Mouse (Mus musculus) ES-Bruce4 (cell line): Measurements from ENCODE around the gene Kcnk12. TPM values are rescaled to one million over a fixed set of nuclear protein-coding genes. Genes with fewer than 3 reads are reported as not detected.
A peak's percentile ranks its signal among the peaks of the same experiment; 100 is the strongest.

Source experiments
- H3K27ac ChIP-seq: 2 replicates; pipeline ENCODE4 v1.5.1; 2012; ENCODE audit warnings: low read length, inconsistent platforms; ENCODE audit not compliant: insufficient read depth
- H3K27me3 ChIP-seq: 2 replicates; pipeline ENCODE4 v1.6.1; 2012; ENCODE audit warnings: mild to moderate bottlenecking, low read length, inconsistent platforms; ENCODE audit not compliant: control insufficient read depth, poor library complexity, insufficient read depth, severe bottlenecking
- H3K36me3 ChIP-seq: 2 replicates; pipeline ENCODE4 v1.6.1; 2012; ENCODE audit warnings: inconsistent platforms, mild to moderate bottlenecking, low read length, moderate library complexity; ENCODE audit not compliant: control insufficient read depth, poor library complexity, insufficient read depth, severe bottlenecking
- H3K4me1 ChIP-seq: one replicate; pipeline ENCODE4 v1.8.1; 2011; ENCODE audit warnings: low read length; ENCODE audit not compliant: control insufficient read depth, insufficient read depth
- H3K4me3 ChIP-seq: 2 replicates; pipeline ENCODE4 v1.5.1; 2011; ENCODE audit warnings: low read depth, mild to moderate bottlenecking, low read length
- H3K9ac ChIP-seq: 2 replicates; pipeline ENCODE4 v1.6.1; 2012; ENCODE audit warnings: low read depth, mild to moderate bottlenecking, inconsistent platforms; ENCODE audit not compliant: poor library complexity, severe bottlenecking
- H3K9me3 ChIP-seq: replicated peaks from 2 replicates; pipeline ENCODE4 v1.6.1; 2012; ENCODE audit warnings: mild to moderate bottlenecking, low read length, inconsistent platforms; ENCODE audit not compliant: control insufficient read depth, poor library complexity, insufficient read depth, severe bottlenecking
- CTCF ChIP-seq: IDR thresholded peaks from one replicate; pipeline ENCODE4 v1.8.1; 2011; ENCODE audit warnings: low read depth, low read length
- EP300 ChIP-seq: IDR thresholded peaks from 2 replicates; pipeline ENCODE4 v1.6.1; 2011; ENCODE audit warnings: low read depth, low read length; ENCODE audit not compliant: insufficient read depth
- POLR2A ChIP-seq: IDR thresholded peaks from one replicate; pipeline ENCODE4 v1.8.1; 2011; ENCODE audit warnings: low read length; ENCODE audit not compliant: insufficient read depth
- polyA plus RNA-seq: library from polyadenylated mRNA; stranded (reverse); fragments of >200 nt; gene quantifications from 2 replicates; pipeline ENCODE4 v1.2.4, GENCODE M21; 2011; ENCODE audit warnings: low read depth; ENCODE audit not compliant: missing spikeins, insufficient read depth, insufficient read length

The Kcnk12 gene
- polyA plus RNA-seq, 1 experiment = not detected

GRCm38 (mm10) chr17:87700101-87700500 lies 97.7 kb downstream of the Kcnk12 start:
- no peak overlapping the region for H3K4me3 ChIP-seq
- H3K27ac ChIP-seq = 0 out of 2 replicates have a peak overlapping the region, but pooled peaks have one; percentile 12
- H3K36me3 ChIP-seq = peaks cover 25% of the 10 kb centered on the region
- H3K9me3 ChIP-seq = no peaks in the 10 kb centered on the region
- peaks cover 9% of the 10 kb centered on the region for H3K4me1 ChIP-seq
- no peak overlapping the region for H3K9ac ChIP-seq
- H3K27me3 ChIP-seq = no peaks in the 10 kb centered on the region
- no peak for TF ChIP-seq EP300
- TF ChIP-seq CTCF = no peak
- TF ChIP-seq POLR2A = no peak

- peak overlapping the region; percentile 45 for H3K27ac ChIP-seq
- H3K9me3 ChIP-seq = no peaks in the 10 kb centered on the region
- H3K4me1 ChIP-seq = peaks cover 9% of the 10 kb centered on the region
- H3K9ac ChIP-seq = no peak overlapping the region
- no peak overlapping the region for H3K4me3 ChIP-seq
- TF ChIP-seq CTCF (no peak), POLR2A (no peak), EP300 (no peak)
- H3K36me3 ChIP-seq = peaks cover 28% of the 10 kb centered on the region
- H3K27me3 ChIP-seq = no peaks in the 10 kb centered on the region
Observed at GRCm38 (mm10) chr17:87698996-87699765, 98.6 kb downstream of the Kcnk12 start.

- TF ChIP-seq POLR2A (no peak), EP300 (no peak), CTCF (no peak)
- Histone ChIP-seq H3K9me3 (no peaks in the 10 kb centered on the region), H3K4me1 (peaks cover 9% of the 10 kb centered on the region), H3K27ac (peak overlapping the region; percentile 58), H3K27me3 (no peaks in the 10 kb centered on the region), H3K9ac (no peak overlapping the region), H3K36me3 (peaks cover 40% of the 10 kb centered on the region), H3K4me3 (no peak overlapping the region)
Observed at GRCm38 (mm10) chr17:87696814-87697213, 101.0 kb downstream of the Kcnk12 start.

GRCm38 (mm10) chr17:87695874-87696465 lies 101.8 kb downstream of the Kcnk12 start:
- Histone ChIP-seq H3K4me1 (peaks cover 9% of the 10 kb centered on the region), H3K4me3 (no peak overlapping the region), H3K36me3 (peaks cover 39% of the 10 kb centered on the region), H3K27ac (peak overlapping the region; percentile 96), H3K27me3 (no peaks in the 10 kb centered on the region), H3K9me3 (no peaks in the 10 kb centered on the region), H3K9ac (peak overlapping the region; percentile 61)
- TF ChIP-seq POLR2A = no peak
- TF ChIP-seq EP300 = peak; percentile 94

Other genes with a start within 250 kb of the Kcnk12 start
- gene Epcam, start 162.0 kb downstream of the Kcnk12 start, polyA plus RNA-seq = 337 and 346 TPM in 2 replicates
- 343 and 405 TPM in 2 replicates for gene Msh2, start 125.7 kb downstream of the Kcnk12 start, polyA plus RNA-seq
- gene Rpl36-ps4, start 123.0 kb upstream of the Kcnk12 start, polyA plus RNA-seq = not detected in 2 replicates
- 421 and 452 TPM in 2 replicates for gene Msh6, start 177.1 kb upstream of the Kcnk12 start, polyA plus RNA-seq